In genomic region chr16:86404309-86404708, GRCm38 (mm10) we compare ENCODE assay signal across 14 mouse cellular contexts.
"Had no signal": no experiment of that assay in that cellular context is flagged by ENCODE, and none has a peak within 500 bp of the region (broad histone marks: within the 10 kb centered on the region; RNA-seq: fewer than 3 reads in every experiment).

No protein-coding gene starts in this region.

- ATAC-seq: intestine, postnatal 0 days had no signal

- DNase-seq: layer of hippocampus, postnatal 36 days; lung, adult 18-20 months; lung, postnatal 10 days; lung, postnatal 36 days; midbrain, embryonic 14.5 days; thymus, adult 18-20 months; thymus, postnatal 14 days; thymus, postnatal 4 days had no signal

- H3K27ac ChIP-seq: left cerebral cortex, adult 2 months; liver, embryonic 14.5 days; lung, embryonic 15.5 days had no signal

- H3K4me3 ChIP-seq: left cerebral cortex, adult 2 months; lung, embryonic 15.5 days had no signal

- H3K4me1 ChIP-seq: lung, embryonic 15.5 days had no signal

- H3K9me3 ChIP-seq: lung, embryonic 15.5 days had no signal

- H3K36me3 ChIP-seq: lung, embryonic 15.5 days had no signal

- H3K4me2 ChIP-seq: liver, embryonic 11.5 days; lung, embryonic 15.5 days; midbrain, embryonic 11.5 days had no signal

- H3K9ac ChIP-seq: liver, embryonic 14.5 days; lung, embryonic 15.5 days had no signal

- H3K27me3 ChIP-seq: lung, embryonic 15.5 days had no signal
